Mouse (Mus musculus) kidney, adult 10 weeks (tissue): Measurements from ENCODE around the gene Ffar4. TPM values are rescaled to one million over a fixed set of nuclear protein-coding genes. Genes with fewer than 3 reads are reported as not detected.

ENCODE experiments used
- polyA plus RNA-seq: library from polyadenylated mRNA; stranded (reverse); fragments of 350-450 nt; fragmentation: Illumina TruSeq; extraction: RNeasy Lipid Tissue Mini Kit (QIAGEN cat#74804); gene quantifications from one replicate; pipeline ENCODE4 v1.2.3, GENCODE M21; 2014; ENCODE audit warnings: low read depth, low replicate concordance

The Ffar4 gene
- polyA plus RNA-seq: not detected

DNA sequence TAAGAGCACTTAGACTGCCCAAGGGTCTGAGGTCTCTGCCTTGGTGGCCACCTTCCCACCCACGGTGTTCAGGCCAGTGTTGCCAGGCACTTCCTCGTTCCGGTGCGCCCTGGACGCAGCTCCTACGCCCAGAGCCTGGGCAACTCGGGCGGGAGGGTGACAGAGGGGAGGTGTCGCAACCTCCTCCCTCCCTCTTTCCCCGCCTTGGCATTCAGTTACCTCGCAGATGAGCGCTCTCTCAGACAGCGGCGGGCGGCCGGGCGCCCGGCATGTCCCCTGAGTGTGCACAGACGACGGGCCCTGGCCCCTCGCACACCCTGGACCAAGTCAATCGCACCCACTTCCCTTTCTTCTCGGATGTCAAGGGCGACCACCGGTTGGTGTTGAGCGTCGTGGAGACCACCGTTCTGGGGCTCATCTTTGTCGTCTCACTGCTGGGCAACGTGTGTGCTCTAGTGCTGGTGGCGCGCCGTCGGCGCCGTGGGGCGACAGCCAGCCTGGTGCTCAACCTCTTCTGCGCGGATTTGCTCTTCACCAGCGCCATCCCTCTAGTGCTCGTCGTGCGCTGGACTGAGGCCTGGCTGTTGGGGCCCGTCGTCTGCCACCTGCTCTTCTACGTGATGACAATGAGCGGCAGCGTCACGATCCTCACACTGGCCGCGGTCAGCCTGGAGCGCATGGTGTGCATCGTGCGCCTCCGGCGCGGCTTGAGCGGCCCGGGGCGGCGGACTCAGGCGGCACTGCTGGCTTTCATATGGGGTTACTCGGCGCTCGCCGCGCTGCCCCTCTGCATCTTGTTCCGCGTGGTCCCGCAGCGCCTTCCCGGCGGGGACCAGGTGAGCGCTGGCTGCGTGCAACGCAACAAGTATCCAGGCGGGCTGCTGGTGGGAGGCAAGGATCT, at the start of gene Ffar4:
TSS of gene Ffar4 (plus strand) at position 214 of the 901 bp plus-strand sequence.

DNA sequence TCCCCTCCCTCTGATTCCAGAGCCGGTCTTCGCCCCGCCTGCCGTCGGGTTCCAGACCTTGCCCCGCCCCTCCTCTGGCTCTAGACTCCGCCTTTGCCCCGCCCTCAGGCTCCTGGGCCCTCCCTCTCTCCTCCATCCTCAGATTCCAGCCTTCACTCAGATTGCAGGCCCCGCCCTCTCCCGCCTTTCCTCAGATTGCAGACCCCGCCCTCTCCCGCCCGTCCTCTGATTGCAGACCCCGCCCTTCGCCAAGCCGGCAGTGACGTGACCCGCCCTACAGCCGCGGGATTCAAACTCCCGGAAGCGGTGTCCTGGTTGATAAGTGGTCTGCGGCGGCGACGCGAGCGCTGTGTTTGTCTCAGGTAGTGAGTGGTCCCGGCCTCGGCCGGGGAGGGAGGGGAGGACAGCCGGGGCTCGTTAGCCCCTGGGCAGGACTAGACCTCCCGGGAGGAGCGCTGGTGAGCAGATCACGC, 42.1 kb upstream of the Ffar4 start, which contains the start of gene Cep55:
TSS of gene Cep55 (plus strand) at position 292 of the 473 bp plus-strand sequence.

DNA sequence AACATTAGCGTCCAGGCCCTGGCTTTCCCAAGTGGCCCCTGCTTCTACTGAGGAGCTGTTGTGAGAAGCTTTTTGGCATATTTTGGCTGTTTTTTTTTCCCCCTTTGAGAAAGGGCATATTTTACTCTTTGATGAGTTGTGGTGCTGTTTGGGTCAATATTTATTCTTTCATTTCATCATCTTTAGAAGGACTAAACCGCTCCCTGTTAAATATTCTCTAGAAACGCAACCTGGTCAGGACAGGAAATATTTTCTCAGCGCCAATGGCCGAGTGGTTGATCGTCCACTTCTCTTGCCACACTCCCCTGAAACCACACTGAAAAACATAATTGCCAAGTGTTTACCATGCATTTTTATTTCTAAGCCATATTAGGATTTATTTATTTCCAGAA, 28.3 kb downstream of the Ffar4 start, which contains the start of gene Rbp4:
TSS of gene Rbp4 (minus strand) at position 63 of the 392 bp plus-strand sequence.

DNA sequence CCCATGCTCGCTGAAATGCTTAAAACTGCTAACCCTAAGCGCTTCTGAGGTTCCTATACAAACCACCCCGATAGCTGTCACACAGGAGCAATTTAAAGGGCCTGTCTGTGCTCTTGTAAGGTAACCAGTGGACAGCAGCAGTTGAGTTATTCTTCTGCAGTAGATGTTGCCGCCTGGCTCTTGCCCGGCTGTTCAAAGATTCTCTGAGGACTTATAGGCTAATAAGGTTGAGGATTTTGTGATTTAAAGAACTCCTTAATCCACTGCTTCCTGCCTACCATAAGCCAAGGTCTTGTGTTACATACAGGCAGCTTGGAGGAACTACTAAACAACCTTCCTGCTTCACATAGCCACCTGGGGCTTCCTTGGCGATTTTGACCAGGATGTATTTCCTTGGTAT, 35.6 kb downstream of the Ffar4 start, which contains the start of gene Pde6c:
TSS of gene Pde6c (plus strand) at position 301 of the 400 bp plus-strand sequence.

Other genes starting within 250 kb of the Ffar4 start
- 41.4 TPM for gene Myof, start 53.5 kb upstream of the Ffar4 start, polyA plus RNA-seq
- 0.40 TPM for gene Cep55, start 42.1 kb upstream of the Ffar4 start, polyA plus RNA-seq
- 3.5 TPM for gene Rbp4, start 28.2 kb downstream of the Ffar4 start, polyA plus RNA-seq
- gene Pde6c, start 35.7 kb downstream of the Ffar4 start, polyA plus RNA-seq: not detected
- gene Fra10ac1, start 127.1 kb downstream of the Ffar4 start, polyA plus RNA-seq: 45.7 TPM
- gene Lgi1, start 167.5 kb downstream of the Ffar4 start, polyA plus RNA-seq: 0.32 TPM